Mouse (Mus musculus) central nervous system, embryonic 18 days (tissue): Measurements from ENCODE around the gene Mical3. TPM values are rescaled to one million over a fixed set of nuclear protein-coding genes. Genes with fewer than 3 reads are reported as not detected.

Source experiments
- polyA plus RNA-seq: library from polyadenylated mRNA; depleted of rRNA; stranded (reverse); fragments of >200 nt; gene quantifications from 2 replicates; pipeline ENCODE4 v1.2.3, GENCODE M21; 2012; rRNA removed

Gene Mical3
- 43.7 and 44.3 TPM in 2 replicates for polyA plus RNA-seq

DNA sequence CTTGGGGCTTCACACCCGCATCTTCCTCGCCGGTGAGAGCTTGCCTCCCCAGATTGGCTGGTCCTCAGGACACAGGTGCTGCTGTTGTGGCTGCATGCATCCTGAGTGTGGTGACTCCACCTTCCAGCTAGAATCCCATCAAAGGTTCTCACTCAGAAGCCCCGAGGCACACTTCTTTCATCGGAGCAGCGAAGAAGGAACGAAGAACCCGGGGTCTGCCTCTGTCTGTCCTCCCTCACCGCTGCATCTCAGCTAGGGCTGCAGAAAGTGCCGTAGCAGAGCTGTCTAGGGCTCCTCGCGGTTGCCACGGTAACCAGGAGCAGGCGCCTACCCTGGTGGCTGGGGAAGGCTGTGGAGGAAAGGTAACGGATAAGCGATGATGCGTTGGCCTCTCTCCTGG, at the start of gene Mical3:
TSS of gene Mical3 (minus strand) at position 227 of the 400 bp plus-strand sequence.

DNA sequence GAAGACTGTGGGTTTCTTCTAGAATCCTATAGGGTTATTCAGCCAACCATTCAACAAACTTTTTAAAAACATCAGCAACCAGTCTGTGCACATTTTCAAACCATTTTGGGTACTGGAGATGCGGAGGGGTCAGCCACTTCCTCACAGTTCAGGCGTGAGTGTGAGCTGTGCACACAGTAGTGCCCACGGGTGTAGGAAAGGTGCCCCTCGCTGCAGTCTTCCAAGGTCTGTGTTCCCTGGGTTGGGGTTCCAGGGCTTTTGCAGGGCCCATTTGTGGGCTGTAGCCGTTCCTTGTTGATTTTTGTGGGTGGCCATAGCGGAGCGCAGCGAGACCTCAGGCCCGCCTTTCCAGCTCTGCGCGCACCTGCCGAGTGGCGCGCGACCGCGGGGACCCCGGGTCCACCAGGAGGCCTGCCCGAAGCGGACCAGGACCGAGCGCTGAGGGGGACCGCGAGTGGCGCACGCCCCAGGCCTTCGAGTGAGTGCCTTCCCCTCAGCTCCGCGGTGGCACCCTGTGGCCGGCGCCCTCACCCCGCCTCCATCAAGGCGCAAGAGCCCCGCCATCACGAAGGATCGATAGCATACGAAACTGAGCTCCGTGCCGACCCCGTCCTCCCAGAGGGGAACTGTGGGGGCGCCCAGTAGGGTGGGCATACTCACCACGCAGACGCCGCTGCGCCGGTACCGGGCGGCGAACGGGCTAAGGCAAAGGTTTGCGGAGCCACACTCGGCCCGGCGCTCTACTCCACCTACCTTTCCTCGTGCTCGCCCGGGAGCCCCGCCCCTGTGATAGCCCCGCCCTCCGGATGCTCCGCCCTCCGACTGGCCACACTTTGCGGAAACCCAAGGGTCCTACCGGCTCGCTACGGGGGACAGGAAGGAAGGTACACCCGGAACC, 214.5 kb downstream of the Mical3 start, which contains the start of gene Bid:
TSS of gene Bid (minus strand) at position 780 of the 898 bp plus-strand sequence.

Other genes starting within 250 kb of the Mical3 start
- 32.5 and 34.3 TPM in 2 replicates for gene Bid, start 214.1 kb downstream of the Mical3 start, polyA plus RNA-seq
- gene Pex26, start 52.7 kb upstream of the Mical3 start, polyA plus RNA-seq = 23.9 and 24.4 TPM in 2 replicates
- 0.23 and 0.25 TPM in 2 replicates for gene Tuba8, start 79.7 kb upstream of the Mical3 start, polyA plus RNA-seq
- gene Usp18, start 114.9 kb upstream of the Mical3 start, polyA plus RNA-seq = 2.4 and 3.3 TPM in 2 replicates
- gene Slc6a13, start 169.2 kb upstream of the Mical3 start, polyA plus RNA-seq = 26.4 and 27.7 TPM in 2 replicates
- gene Slc6a12, start 212.1 kb upstream of the Mical3 start, polyA plus RNA-seq = 2.3 and 2.4 TPM in 2 replicates